Mouse (Mus musculus) mouse embryonic stem cell (cell line): ENCODE results near the gene Chst8.

ENCODE experiments used
- in situ Hi-C, 2 experiments: fragments of 300-500 bp; cut with MboI; formaldehyde crosslinking; loops; 1 replicate in 1 of 2; 3 replicates in 1 of 2; pipeline ENCODE4 v1.14.3; 2019 to 2020; ENCODE audit warnings: low sequenced_read_pairs in 2 of 2, low pct_unique_long_range_greater_than_20kb in 1 of 2, mixed read lengths in 1 of 2; ENCODE audit not compliant: unreplicated experiment in 1 of 2

Chst8 gene

GRCm38 (mm10) chr7:34694898-34695297 is 117.6 kb downstream of the Chst8 start:
- in situ Hi-C loops, result no loop called here

GRCm38 (mm10) chr7:34693916-34694315 is 118.6 kb downstream of the Chst8 start:
- in situ Hi-C loops, result no loop called here

GRCm38 (mm10) chr7:34693072-34693471 is 119.4 kb downstream of the Chst8 start:
- in situ Hi-C loops, result no loop called here

- in situ Hi-C loops, result no loop called here
These were observed 122.4 kb downstream of the Chst8 start for GRCm38 (mm10) chr7:34690111-34690510.

GRCm38 (mm10) chr7:34689028-34689427 is 123.5 kb downstream of the Chst8 start:
- in situ Hi-C loops, result no loop called here

- in situ Hi-C loops, result no loop called here
These were observed 126.7 kb downstream of the Chst8 start for GRCm38 (mm10) chr7:34685801-34686200.

- in situ Hi-C loops, result no loop called here
These were observed 127.3 kb downstream of the Chst8 start for GRCm38 (mm10) chr7:34685176-34685575.

GRCm38 (mm10) chr7:34680771-34681421 is 131.6 kb downstream of the Chst8 start:
- in situ Hi-C loops, result no loop called here

GRCm38 (mm10) chr7:34679886-34680285 is 132.6 kb downstream of the Chst8 start:
- in situ Hi-C loops, result loop anchor here (5.0 to 10.0 kb wide), 3 partner anchors 42 to 67 kb away; no protein-coding TSS in a partner anchor

- in situ Hi-C loops, result loop anchor here (5.0 to 10.0 kb wide), 3 partner anchors 46 to 71 kb away; no protein-coding TSS in a partner anchor
These were observed 136.5 kb downstream of the Chst8 start for GRCm38 (mm10) chr7:34675831-34676514.

- in situ Hi-C loops, result loop anchor here (5.0 to 10.0 kb wide), 3 partner anchors 47 to 72 kb away; no protein-coding TSS in a partner anchor
These were observed 137.3 kb downstream of the Chst8 start for GRCm38 (mm10) chr7:34675120-34675790.

GRCm38 (mm10) chr7:34672916-34673315 is 139.6 kb downstream of the Chst8 start:
- in situ Hi-C loops, result loop anchor here (5.0 to 10.0 kb wide), 3 partner anchors 56 to 266 kb away; no protein-coding TSS in a partner anchor

- in situ Hi-C loops, result loop anchor here (5.0 to 10.0 kb wide), 3 partner anchors 55 to 265 kb away; no protein-coding TSS in a partner anchor
These were observed 140.6 kb downstream of the Chst8 start for GRCm38 (mm10) chr7:34671911-34672310.

GRCm38 (mm10) chr7:34670778-34671177 is 141.7 kb downstream of the Chst8 start:
- in situ Hi-C loops, result loop anchor here (5.0 to 10.0 kb wide), 3 partner anchors 53 to 263 kb away; no protein-coding TSS in a partner anchor

GRCm38 (mm10) chr7:34669336-34669735 is 143.2 kb downstream of the Chst8 start:
- in situ Hi-C loops, result loop anchor here in 1 of 2 experiments (5.0 kb wide), 1 partner anchor 52 kb away; no protein-coding TSS in a partner anchor

- in situ Hi-C loops, result loop anchor here in 1 of 2 experiments (5.0 kb wide), 1 partner anchor 51 kb away; no protein-coding TSS in a partner anchor
These were observed 144.6 kb downstream of the Chst8 start for GRCm38 (mm10) chr7:34667874-34668273.

GRCm38 (mm10) chr7:34663145-34663544 is 149.4 kb downstream of the Chst8 start:
- in situ Hi-C loops, result no loop called here

GRCm38 (mm10) chr7:34662227-34662626 is 150.3 kb downstream of the Chst8 start:
- in situ Hi-C loops, result no loop called here
